Mouse (Mus musculus): ENCODE measurements around the gene Cdkl4.

The Cdkl4 gene

GRCm38 (mm10) chr17:80515956-80516355 is 61.7 kb downstream of the Cdkl4 start:
- DNase-seq = no peak

- DNase-seq = no peak
Measured at GRCm38 (mm10) chr17:80515513-80515912, 62.1 kb downstream of the Cdkl4 start.

GRCm38 (mm10) chr17:80513766-80514165 is 63.8 kb downstream of the Cdkl4 start:
- DNase-seq = no peak

- no peak for DNase-seq
Measured at GRCm38 (mm10) chr17:80510459-80510855, 67.2 kb downstream of the Cdkl4 start.

- DNase-seq = no peak
Measured at GRCm38 (mm10) chr17:80509494-80510458, 67.8 kb downstream of the Cdkl4 start.

GRCm38 (mm10) chr17:80505766-80506165 is 71.8 kb downstream of the Cdkl4 start:
- no peak for DNase-seq

- no peak for DNase-seq
Measured at GRCm38 (mm10) chr17:80505342-80505741, 72.3 kb downstream of the Cdkl4 start.

- no peak for DNase-seq
Measured at GRCm38 (mm10) chr17:80501805-80502172, 75.8 kb downstream of the Cdkl4 start.

- no peak for DNase-seq
Measured at GRCm38 (mm10) chr17:80501037-80501804, 76.4 kb downstream of the Cdkl4 start.

GRCm38 (mm10) chr17:80500025-80500424 is 77.6 kb downstream of the Cdkl4 start:
- DNase-seq = no peak

GRCm38 (mm10) chr17:80498600-80499268 is 78.9 kb downstream of the Cdkl4 start:
- DNase-seq = no peak

- no peak for DNase-seq
Measured at GRCm38 (mm10) chr17:80497183-80497601, 80.4 kb downstream of the Cdkl4 start.

- no peak for DNase-seq
Measured at GRCm38 (mm10) chr17:80496607-80497170, 80.9 kb downstream of the Cdkl4 start.

GRCm38 (mm10) chr17:80496185-80496584 is 81.4 kb downstream of the Cdkl4 start:
- DNase-seq = no peak

- DNase-seq = no peak
Measured at GRCm38 (mm10) chr17:80493891-80494290, 83.7 kb downstream of the Cdkl4 start.

GRCm38 (mm10) chr17:80492811-80493210 is 84.8 kb downstream of the Cdkl4 start:
- no peak for DNase-seq

GRCm38 (mm10) chr17:80492274-80492673 is 85.3 kb downstream of the Cdkl4 start:
- no peak for DNase-seq

- DNase-seq = no peak
Measured at GRCm38 (mm10) chr17:80490166-80490565, 87.4 kb downstream of the Cdkl4 start.

GRCm38 (mm10) chr17:80488918-80489317 is 88.7 kb downstream of the Cdkl4 start:
- no peak for DNase-seq

- DNase-seq = no peak
Measured at GRCm38 (mm10) chr17:80485160-80485559, 92.5 kb downstream of the Cdkl4 start.

- no peak for DNase-seq
Measured at GRCm38 (mm10) chr17:80480855-80481224, 96.8 kb downstream of the Cdkl4 start.

- DNase-seq = peak; percentile 98
Measured at GRCm38 (mm10) chr17:80480031-80480854, 97.4 kb downstream of the Cdkl4 start, which contains the start of gene Sos1. Gene Sos1, minus strand, starts transcription at chr17:80480453.
